Mouse (Mus musculus): ENCODE data around the gene Atp12a. TPM values are rescaled to one million over a fixed set of nuclear protein-coding genes. Genes with fewer than 3 reads are reported as not detected.

The Atp12a gene
- total RNA-seq (2015; ENCODE audit: low replicate concordance) = not detected in 2 replicates
- not detected in 2 replicates for total RNA-seq (2017; ENCODE audit: low replicate concordance)

- 0 out of 2 replicates have a peak, but pooled peaks have one; percentile 39 for ATAC-seq (replicated peaks; ENCODE audit: low FRiP score, poor library complexity, severe bottlenecking)
These were observed at the start of gene Atp12a for GRCm38 (mm10) chr14:56364711-56365237. Atp12a (plus strand) TSS chr14:56365068.

GRCm38 (mm10) chr14:56315519-56315918 is 49.3 kb upstream of the Atp12a start:
- no peak for ATAC-seq (replicated peaks; ENCODE audit: low FRiP score, poor library complexity, severe bottlenecking)

- ATAC-seq (replicated peaks; ENCODE audit: low FRiP score, poor library complexity, severe bottlenecking) = no peak
These were observed 48.5 kb upstream of the Atp12a start for GRCm38 (mm10) chr14:56316333-56316732.

GRCm38 (mm10) chr14:56322982-56323381 is 41.9 kb upstream of the Atp12a start:
- no peak for ATAC-seq (replicated peaks; ENCODE audit: low FRiP score, poor library complexity, severe bottlenecking)

GRCm38 (mm10) chr14:56325038-56325437 is 39.8 kb upstream of the Atp12a start:
- ATAC-seq (replicated peaks; ENCODE audit: low FRiP score, poor library complexity, severe bottlenecking) = no peak

GRCm38 (mm10) chr14:56333700-56334099 is 31.2 kb upstream of the Atp12a start:
- no peak for ATAC-seq (replicated peaks; ENCODE audit: low FRiP score, poor library complexity, severe bottlenecking)

- ATAC-seq (replicated peaks; ENCODE audit: low FRiP score, poor library complexity, severe bottlenecking) = no peak
These were observed 30.4 kb upstream of the Atp12a start for GRCm38 (mm10) chr14:56334437-56334836.

- ATAC-seq (replicated peaks; ENCODE audit: low FRiP score, poor library complexity, severe bottlenecking) = no peak
These were observed 28.8 kb upstream of the Atp12a start for GRCm38 (mm10) chr14:56336032-56336431.

GRCm38 (mm10) chr14:56337075-56337474 is 27.8 kb upstream of the Atp12a start:
- no peak for ATAC-seq (replicated peaks; ENCODE audit: low FRiP score, poor library complexity, severe bottlenecking)

- ATAC-seq (replicated peaks; ENCODE audit: low FRiP score, poor library complexity, severe bottlenecking) = no peak
These were observed 27.2 kb upstream of the Atp12a start for GRCm38 (mm10) chr14:56337696-56338095.

GRCm38 (mm10) chr14:56338882-56339442 is 25.9 kb upstream of the Atp12a start:
- ATAC-seq (replicated peaks; ENCODE audit: low FRiP score, poor library complexity, severe bottlenecking) = no peak

GRCm38 (mm10) chr14:56348704-56349103 is 16.2 kb upstream of the Atp12a start:
- ATAC-seq (replicated peaks; ENCODE audit: low FRiP score, poor library complexity, severe bottlenecking) = no peak

- no peak for ATAC-seq (replicated peaks; ENCODE audit: low FRiP score, poor library complexity, severe bottlenecking)
These were observed 15.3 kb upstream of the Atp12a start for GRCm38 (mm10) chr14:56349541-56349940.

GRCm38 (mm10) chr14:56351959-56352660 is 12.8 kb upstream of the Atp12a start:
- ATAC-seq (replicated peaks; ENCODE audit: low FRiP score, poor library complexity, severe bottlenecking) = no peak

GRCm38 (mm10) chr14:56354803-56355202 is 10.1 kb upstream of the Atp12a start:
- no peak for ATAC-seq (replicated peaks; ENCODE audit: low FRiP score, poor library complexity, severe bottlenecking)

GRCm38 (mm10) chr14:56355396-56355795 is 9.5 kb upstream of the Atp12a start:
- no peak for ATAC-seq (replicated peaks; ENCODE audit: low FRiP score, poor library complexity, severe bottlenecking)

GRCm38 (mm10) chr14:56356196-56356595 is 8.7 kb upstream of the Atp12a start:
- no peak for ATAC-seq (replicated peaks; ENCODE audit: low FRiP score, poor library complexity, severe bottlenecking)

- no peak for ATAC-seq (replicated peaks; ENCODE audit: low FRiP score, poor library complexity, severe bottlenecking)
These were observed 6.4 kb upstream of the Atp12a start for GRCm38 (mm10) chr14:56358422-56358821.

GRCm38 (mm10) chr14:56359131-56359530 is 5.7 kb upstream of the Atp12a start:
- ATAC-seq (replicated peaks; ENCODE audit: low FRiP score, poor library complexity, severe bottlenecking) = no peak

- no peak for ATAC-seq (replicated peaks; ENCODE audit: low FRiP score, poor library complexity, severe bottlenecking)
These were observed 424 bp downstream of the Atp12a start for GRCm38 (mm10) chr14:56365292-56365691.

GRCm38 (mm10) chr14:56366712-56367111 is 1.8 kb downstream of the Atp12a start:
- ATAC-seq (replicated peaks; ENCODE audit: low FRiP score, poor library complexity, severe bottlenecking) = no peak

Data from erythroid progenitor cell, adult 5-6 weeks (primary cell).